Mouse (Mus musculus): ENCODE results near the gene Mrpl39. TPM values are rescaled to one million over a fixed set of nuclear protein-coding genes. Genes with fewer than 3 reads are reported as not detected.

The Mrpl39 gene
- polyA plus RNA-seq, 1 experiment from 2014 or later: 47.7 TPM

GRCm38 (mm10) chr16:84696178-84696577 is 39.4 kb downstream of the Mrpl39 start:
- TF ChIP-seq CTCF (IDR thresholded peaks at IDR 0.05; ENCODE audit: low read depth): no peak
- ATAC-seq (ENCODE audit: insufficient read depth) (peak; percentile 49), DNase-seq (no peak)
- Histone ChIP-seq H3K36me3 (ENCODE audit: insufficient read depth) (no peaks in the 10 kb centered on the region), H3K9ac (no peak overlapping the region), H3K27ac (ENCODE audit: low read depth) (no peak overlapping the region), H3K4me2 (no peak overlapping the region), H3K4me3 (ENCODE audit: low read depth, low read length) (no peak overlapping the region), H3K4me1 (ENCODE audit: insufficient read depth) (no peaks in the 10 kb centered on the region), H3K9me3 (ENCODE audit: low read depth, low read length) (no peaks in the 10 kb centered on the region), H3K27me3 (ENCODE audit: insufficient read depth, low read length) (no peaks in the 10 kb centered on the region)
- 77% methylated on average over 11 of the region's 11 CpGs for WGBS

GRCm38 (mm10) chr16:84681991-84682390 is 53.6 kb downstream of the Mrpl39 start:
- WGBS: 68% methylated on average over 4 of the region's 4 CpGs
- H3K4me2 ChIP-seq: no peak overlapping the region
- ATAC-seq (ENCODE audit: insufficient read depth) (no peak), DNase-seq (no peak)
- H3K36me3 ChIP-seq (ENCODE audit: insufficient read depth): no peaks in the 10 kb centered on the region
- H3K27ac ChIP-seq (ENCODE audit: low read depth): no peak overlapping the region
- no peaks in the 10 kb centered on the region for H3K27me3 ChIP-seq (ENCODE audit: insufficient read depth, low read length)
- no peak overlapping the region for H3K4me3 ChIP-seq (ENCODE audit: low read depth, low read length)
- no peak overlapping the region for H3K9ac ChIP-seq
- no peaks in the 10 kb centered on the region for H3K9me3 ChIP-seq (ENCODE audit: low read depth, low read length)
- no peaks in the 10 kb centered on the region for H3K4me1 ChIP-seq (ENCODE audit: insufficient read depth)
- TF ChIP-seq CTCF (IDR thresholded peaks at IDR 0.05; ENCODE audit: low read depth): no peak

GRCm38 (mm10) chr16:84680760-84681159 is 54.8 kb downstream of the Mrpl39 start:
- ATAC-seq (ENCODE audit: insufficient read depth): no peak
- no peak for DNase-seq
- no peak overlapping the region for H3K4me2 ChIP-seq
- H3K4me3 ChIP-seq (ENCODE audit: low read depth, low read length): no peak overlapping the region
- H3K36me3 ChIP-seq (ENCODE audit: insufficient read depth): no peaks in the 10 kb centered on the region
- no peak for TF ChIP-seq CTCF (IDR thresholded peaks at IDR 0.05; ENCODE audit: low read depth)
- H3K27me3 ChIP-seq (ENCODE audit: insufficient read depth, low read length): no peaks in the 10 kb centered on the region
- H3K9ac ChIP-seq: no peak overlapping the region
- 58% methylated on average over 5 of the region's 5 CpGs for WGBS
- no peaks in the 10 kb centered on the region for H3K9me3 ChIP-seq (ENCODE audit: low read depth, low read length)
- no peak overlapping the region for H3K27ac ChIP-seq (ENCODE audit: low read depth)
- no peaks in the 10 kb centered on the region for H3K4me1 ChIP-seq (ENCODE audit: insufficient read depth)

GRCm38 (mm10) chr16:84677292-84677691 is 58.2 kb downstream of the Mrpl39 start:
- no peak overlapping the region for H3K4me2 ChIP-seq
- no peak for ATAC-seq (ENCODE audit: insufficient read depth)
- no peak overlapping the region for H3K4me3 ChIP-seq (ENCODE audit: low read depth, low read length)
- DNase-seq: no peak
- no peaks in the 10 kb centered on the region for H3K27me3 ChIP-seq (ENCODE audit: insufficient read depth, low read length)
- no peaks in the 10 kb centered on the region for H3K36me3 ChIP-seq (ENCODE audit: insufficient read depth)
- no peak overlapping the region for H3K9ac ChIP-seq
- no peaks in the 10 kb centered on the region for H3K4me1 ChIP-seq (ENCODE audit: insufficient read depth)
- WGBS: 84% methylated on average over 3 of the region's 3 CpGs
- no peak overlapping the region for H3K27ac ChIP-seq (ENCODE audit: low read depth)
- H3K9me3 ChIP-seq (ENCODE audit: low read depth, low read length): no peaks in the 10 kb centered on the region
- no peak for TF ChIP-seq CTCF (IDR thresholded peaks at IDR 0.05; ENCODE audit: low read depth)

MicroRNA genes within 50 kb of the gene (microRNA counts, 519-probe panel; counts per million panel counts)
- microRNA mmu-miR-155: 3,039 counts per million, percentile 58 among the panel's probes with 10 or more counts

Small RNA genes within 50 kb of the gene (microRNA-seq; reads per million reads assigned to microRNA genes)
- gene Mir155 (ENCODE audit: borderline number of aligned reads): 77.0 reads per million, percentile 45 among the genes with 10 or more reads in this experiment

Other genes starting within 250 kb of the Mrpl39 start
- not detected in 2 replicates for gene A730009L09Rik, start 220.6 kb downstream of the Mrpl39 start, polyA plus RNA-seq (2014; fragmentation: Nextera tagmentation; extraction: Ambion mirVana)
- 12.4 and 14.9 TPM in 2 replicates for gene Jam2, start 38.4 kb upstream of the Mrpl39 start, polyA plus RNA-seq (2014; fragmentation: Nextera tagmentation; extraction: Ambion mirVana)
- 47.4 and 47.5 TPM in 2 replicates for gene Gabpa, start 99.2 kb upstream of the Mrpl39 start, polyA plus RNA-seq (2014; fragmentation: Nextera tagmentation; extraction: Ambion mirVana)
- gene Atp5j, start 99.9 kb upstream of the Mrpl39 start, polyA plus RNA-seq (2014; fragmentation: Nextera tagmentation; extraction: Ambion mirVana): 842 and 905 TPM in 2 replicates